Mouse (Mus musculus) hematopoietic multipotent progenitor cell, adult 10-12 weeks (in vitro differentiated cells): ENCODE measurements around the gene Commd4. TPM values are rescaled to one million over a fixed set of nuclear protein-coding genes. Genes with fewer than 3 reads are reported as not detected.

ENCODE experiments used
- polyA plus RNA-seq: library from polyadenylated mRNA; stranded (reverse); fragments of >175 nt; gene quantifications from 2 replicates; pipeline ENCODE4 v1.2.3, GENCODE M21; 2012; ENCODE audit warnings: low replicate concordance

Gene Commd4
- 78.8 and 92.0 TPM in 2 replicates for polyA plus RNA-seq

GRCm38 (mm10) chr9:57158013-57158470 is at the start of gene Commd4:
Gene Commd4 (minus strand): TSS chr9:57158331.

GRCm38 (mm10) chr9:57148144-57148878 is 9.8 kb downstream of the Commd4 start, which contains the start of gene Neil1:
Gene Neil1 (minus strand): TSS chr9:57148305.

GRCm38 (mm10) chr9:57130577-57131433 is 27.3 kb downstream of the Commd4 start, which contains the start of gene Man2c1:
Gene Man2c1 (plus strand): TSS chr9:57130690.

Other genes with a start within 250 kb of the Commd4 start
- 5.2 and 8.9 TPM in 2 replicates for gene Snx33, start 230.0 kb downstream of the Commd4 start, polyA plus RNA-seq
- gene Imp3, start 220.9 kb downstream of the Commd4 start, polyA plus RNA-seq = 64.8 and 91.0 TPM in 2 replicates
- gene Snupn, start 207.5 kb downstream of the Commd4 start, polyA plus RNA-seq = 1.2 and 1.8 TPM in 2 replicates
- gene Ptpn9, start 163.4 kb downstream of the Commd4 start, polyA plus RNA-seq = 20.4 and 50.4 TPM in 2 replicates
- 23.2 and 26.4 TPM in 2 replicates for gene Sin3a, start 86.3 kb downstream of the Commd4 start, polyA plus RNA-seq
- 105 and 114 TPM in 2 replicates for gene Man2c1, start 27.6 kb downstream of the Commd4 start, polyA plus RNA-seq
- gene Neil1, start 10.0 kb downstream of the Commd4 start, polyA plus RNA-seq = 24.0 and 44.5 TPM in 2 replicates
- not detected in 2 replicates for gene Trcg1, start 78.2 kb upstream of the Commd4 start, polyA plus RNA-seq
- gene 1700017B05Rik, start 104.3 kb upstream of the Commd4 start, polyA plus RNA-seq = 58.6 and 95.9 TPM in 2 replicates